Mouse (Mus musculus) T-cell, adult 2 months (primary cell): ENCODE results near the gene Dnaja3.
A peak's percentile ranks its signal among the peaks of the same experiment; 100 is the strongest.

Experiments used
- DNase-seq: peaks from one replicate; pipeline ENCODE4 v3.0.0; 2022; ENCODE audit warnings: low spot score

Dnaja3 gene

DNA sequence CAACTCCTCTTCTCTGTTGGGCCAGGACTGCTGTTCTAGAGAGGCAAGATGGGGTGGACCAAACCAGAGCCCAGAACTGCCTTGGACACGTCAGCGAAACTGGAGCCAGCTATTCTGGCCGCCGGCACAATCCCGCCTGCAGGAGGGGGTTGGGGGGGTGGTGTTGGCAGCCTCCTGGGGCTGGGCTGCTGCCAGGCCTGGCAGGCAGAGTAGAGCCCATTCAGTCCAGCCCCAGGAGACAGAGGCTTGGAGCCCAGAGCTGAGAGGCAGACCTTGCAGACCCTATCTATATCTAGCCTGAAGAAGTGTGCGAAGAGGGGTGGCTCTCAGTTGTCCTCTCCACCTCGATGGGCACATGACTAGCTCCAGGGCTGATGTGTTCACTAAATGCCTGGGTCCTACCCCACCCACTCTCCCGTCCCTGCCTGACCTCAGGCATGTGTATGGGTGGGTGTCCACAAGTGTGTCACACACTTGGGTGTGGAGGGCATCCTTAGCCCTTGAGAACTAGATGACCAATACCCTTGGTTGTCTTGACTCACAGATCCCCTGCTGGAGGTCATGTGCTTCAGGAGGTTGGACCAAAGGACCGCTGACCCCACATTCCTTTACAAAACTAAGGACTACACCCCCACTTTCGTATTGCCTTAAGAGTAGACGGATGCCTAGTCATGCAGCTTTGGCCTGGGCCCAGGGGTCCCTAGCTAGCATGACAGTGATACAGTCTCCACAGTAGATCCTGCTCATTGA is 4.1 kb downstream of the Dnaja3 start:
- no peak for DNase-seq

DNA sequence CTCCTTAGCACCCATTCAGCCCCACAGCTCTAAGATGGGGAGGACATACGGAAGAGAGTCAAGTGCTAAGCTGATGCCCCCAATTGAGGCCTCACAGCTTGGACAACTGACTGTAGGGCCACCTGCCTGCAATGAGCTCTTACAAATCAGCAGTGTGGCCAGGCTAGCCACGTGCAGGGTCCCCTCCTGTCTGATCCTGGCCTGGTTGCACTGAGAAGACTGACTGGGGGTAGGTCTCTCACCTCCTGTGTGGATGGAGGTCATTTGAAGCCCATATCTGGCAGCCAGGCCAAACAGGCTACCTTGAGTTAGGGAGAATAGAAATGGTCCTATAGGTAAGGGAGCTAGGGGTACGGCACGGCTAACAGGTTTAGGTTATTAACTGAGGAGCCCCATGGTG is 6.1 kb downstream of the Dnaja3 start:
- no peak for DNase-seq

DNA sequence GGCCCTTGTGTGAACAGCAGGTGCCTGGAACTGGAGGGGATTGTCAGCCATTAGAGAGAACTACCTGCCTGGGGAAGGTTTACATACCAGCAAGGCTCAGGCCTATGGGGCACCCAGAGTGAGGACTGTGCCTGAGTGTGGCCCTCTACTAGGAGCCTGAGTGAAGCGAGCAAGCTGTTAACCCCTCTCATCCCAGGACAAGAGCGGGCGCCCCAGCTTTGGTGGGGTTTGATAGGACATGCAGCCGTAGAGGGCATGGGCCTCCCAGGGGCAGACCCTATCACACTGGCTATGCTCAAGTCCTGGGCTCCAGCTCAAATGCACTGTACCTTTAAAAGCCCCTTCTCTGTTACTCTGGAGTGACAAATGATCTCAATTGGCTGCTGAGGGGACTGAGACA is 7.0 kb downstream of the Dnaja3 start:
- no peak for DNase-seq

- no peak for DNase-seq
These were observed 7.9 kb downstream of the Dnaja3 start for GRCm38 (mm10) chr16:4647651-4648141.

- no peak for DNase-seq
These were observed 8.7 kb downstream of the Dnaja3 start for GRCm38 (mm10) chr16:4648416-4649023.

GRCm38 (mm10) chr16:4649211-4649610 is 9.4 kb downstream of the Dnaja3 start:
- no peak for DNase-seq

DNA sequence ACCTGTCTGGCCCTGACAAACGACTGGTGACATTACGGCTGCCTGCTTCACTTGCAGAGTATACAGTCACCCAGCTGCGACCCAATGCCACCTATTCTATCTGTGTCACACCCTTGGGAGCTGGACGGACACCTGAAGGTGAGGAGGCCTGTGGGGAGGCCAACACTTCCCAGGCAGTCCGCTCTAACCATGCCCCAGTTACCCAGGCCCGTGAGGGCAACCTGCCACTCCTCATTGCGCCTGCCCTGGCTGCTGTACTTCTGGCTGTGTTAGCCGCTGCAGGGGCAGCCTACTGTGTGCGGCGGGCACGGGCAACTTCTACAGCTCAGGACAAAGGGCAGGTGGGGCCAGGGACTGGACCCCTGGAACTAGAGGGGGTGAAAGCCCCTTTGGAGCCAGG is 9.9 kb downstream of the Dnaja3 start:
- DNase-seq: no peak

DNA sequence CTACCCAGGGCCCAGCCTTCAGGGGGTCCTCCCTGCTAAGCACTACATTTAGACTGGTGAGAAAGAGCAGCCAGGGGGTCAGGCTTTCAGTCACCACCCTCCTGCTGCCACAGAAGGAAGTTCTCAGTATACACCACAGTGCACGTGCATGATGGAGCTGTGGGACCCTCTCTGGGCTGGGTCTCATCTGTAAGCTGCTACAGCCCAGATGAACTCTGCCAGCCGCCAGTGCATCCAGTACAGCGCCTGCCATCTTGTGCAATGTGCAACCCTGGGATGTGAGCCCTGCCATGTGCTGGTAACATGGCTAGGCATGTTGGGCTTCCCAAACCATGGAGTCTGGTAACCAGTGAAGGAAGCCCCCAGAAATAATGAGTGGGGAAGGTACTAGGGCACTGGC is 10.4 kb downstream of the Dnaja3 start:
- no peak for DNase-seq

- DNase-seq: no peak
These were observed 11.3 kb downstream of the Dnaja3 start for GRCm38 (mm10) chr16:4651081-4651480.

GRCm38 (mm10) chr16:4651624-4652023 is 11.8 kb downstream of the Dnaja3 start:
- no peak for DNase-seq

DNA sequence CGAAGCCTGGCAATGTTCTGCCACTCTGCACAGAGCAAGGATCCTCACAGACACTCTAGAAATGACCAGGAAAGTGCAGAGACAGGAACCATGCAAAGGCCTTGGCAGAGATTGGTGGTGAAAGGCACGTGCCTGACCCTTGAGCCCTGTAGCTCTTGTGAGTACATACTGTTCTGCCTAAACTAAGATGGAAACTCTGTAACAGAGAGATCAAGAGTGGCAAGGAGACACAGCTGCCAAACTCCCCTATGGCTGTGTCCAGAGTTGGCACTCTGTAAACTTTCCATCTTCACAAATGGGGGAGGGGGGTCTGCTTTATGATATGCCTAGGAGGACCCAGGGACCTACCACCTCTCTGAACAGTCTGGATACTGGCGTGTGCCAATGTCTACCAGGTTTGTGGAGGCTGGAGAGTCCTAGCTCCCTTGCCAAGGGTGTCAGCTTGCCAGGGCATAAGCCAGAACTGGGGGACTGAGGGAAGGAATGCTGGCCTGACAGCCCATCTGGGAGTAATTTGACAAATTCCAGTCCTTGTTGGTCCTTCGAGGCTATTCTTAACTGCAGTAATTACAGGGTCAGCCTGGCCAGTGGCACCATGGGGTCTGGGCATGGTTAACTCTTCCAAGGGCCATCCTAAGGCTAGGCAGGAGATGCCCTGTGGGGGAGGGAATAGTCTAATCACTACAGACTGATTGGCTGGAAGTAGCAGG is 13.1 kb downstream of the Dnaja3 start:
- DNase-seq: no peak

DNA sequence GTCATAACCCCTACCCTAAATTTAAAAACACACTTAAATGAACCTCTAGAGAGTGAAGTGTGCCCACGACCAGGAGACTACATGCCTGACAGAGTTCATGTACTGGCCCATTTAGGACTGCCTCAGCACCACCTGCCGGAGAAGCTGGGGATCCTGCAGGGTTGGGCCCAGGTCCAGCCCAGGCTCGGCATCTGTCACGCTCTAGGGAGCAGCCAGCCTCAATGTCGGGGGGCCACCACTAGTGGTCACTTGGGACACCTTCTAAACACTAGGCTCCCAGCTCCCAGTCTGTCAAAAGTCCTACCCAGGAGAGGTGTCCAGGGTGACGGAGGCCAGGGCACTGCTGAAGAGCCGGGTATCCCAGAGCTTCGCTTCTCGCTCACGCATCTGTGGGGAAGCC is 14.9 kb downstream of the Dnaja3 start:
- DNase-seq: no peak

DNA sequence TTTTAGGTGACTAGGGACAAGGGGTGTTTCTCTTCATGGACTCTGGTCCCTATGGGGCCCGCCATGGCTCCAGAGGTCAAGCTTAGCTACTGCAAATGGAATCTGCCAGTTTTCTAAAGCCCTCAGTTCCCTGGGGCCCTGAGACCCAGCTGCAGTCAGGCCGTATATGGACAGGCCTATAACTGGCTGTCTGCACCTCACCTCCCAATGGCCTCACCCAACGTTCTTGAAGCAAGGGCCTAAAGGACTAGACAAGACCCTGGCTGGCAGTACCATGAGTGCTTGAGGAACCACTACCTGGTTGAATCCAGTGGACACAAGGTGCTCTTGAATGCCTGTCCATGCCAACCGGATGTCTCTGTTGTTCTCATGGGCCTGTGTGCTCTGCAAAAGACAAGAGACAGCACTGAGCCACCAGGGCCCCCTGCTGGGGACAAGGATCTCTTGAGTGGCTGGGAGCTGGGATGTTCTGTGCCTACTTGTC is 15.5 kb downstream of the Dnaja3 start:
- no peak for DNase-seq

DNA sequence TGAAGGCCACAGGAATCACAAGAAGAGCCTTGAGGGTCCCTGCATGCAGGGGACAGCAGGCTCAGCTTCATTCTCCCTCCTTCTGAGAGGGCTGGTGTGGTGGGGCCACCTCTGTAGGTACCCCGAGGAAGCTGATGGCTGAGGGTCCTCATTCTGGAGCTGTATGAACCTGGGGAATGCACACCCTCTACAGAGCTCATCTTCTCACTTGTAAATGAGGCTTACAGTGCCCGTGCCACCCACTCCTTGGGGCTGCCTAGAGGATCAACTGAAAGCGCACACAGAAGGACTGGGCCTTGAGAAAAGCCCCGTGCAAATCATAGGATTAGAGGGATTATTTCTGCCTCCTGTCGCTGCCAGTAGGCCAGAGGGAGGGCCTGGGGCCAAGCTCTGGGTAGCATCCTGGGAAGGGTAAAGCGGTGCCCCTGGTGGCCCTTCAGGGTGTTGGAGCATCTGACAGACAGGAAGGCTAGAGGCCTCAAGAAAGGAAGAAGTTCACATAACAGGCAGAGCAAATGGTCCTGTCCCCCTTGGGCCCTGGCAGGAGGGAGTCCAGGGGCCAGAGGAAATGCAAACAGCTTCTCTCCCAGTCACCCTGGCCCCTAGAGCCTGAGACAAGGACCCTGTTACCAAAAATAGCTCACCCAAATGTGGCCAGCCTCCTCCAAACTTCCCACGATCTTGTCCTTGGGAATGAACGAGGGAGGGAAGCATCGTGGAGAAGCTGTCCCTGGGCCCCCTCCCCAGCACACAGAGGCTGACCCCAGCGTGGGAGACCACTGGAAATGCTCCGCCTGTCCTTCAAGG is 16.2 kb downstream of the Dnaja3 start:
- DNase-seq: no peak

- DNase-seq: no peak
These were observed 16.8 kb downstream of the Dnaja3 start for GRCm38 (mm10) chr16:4656571-4657081.

DNA sequence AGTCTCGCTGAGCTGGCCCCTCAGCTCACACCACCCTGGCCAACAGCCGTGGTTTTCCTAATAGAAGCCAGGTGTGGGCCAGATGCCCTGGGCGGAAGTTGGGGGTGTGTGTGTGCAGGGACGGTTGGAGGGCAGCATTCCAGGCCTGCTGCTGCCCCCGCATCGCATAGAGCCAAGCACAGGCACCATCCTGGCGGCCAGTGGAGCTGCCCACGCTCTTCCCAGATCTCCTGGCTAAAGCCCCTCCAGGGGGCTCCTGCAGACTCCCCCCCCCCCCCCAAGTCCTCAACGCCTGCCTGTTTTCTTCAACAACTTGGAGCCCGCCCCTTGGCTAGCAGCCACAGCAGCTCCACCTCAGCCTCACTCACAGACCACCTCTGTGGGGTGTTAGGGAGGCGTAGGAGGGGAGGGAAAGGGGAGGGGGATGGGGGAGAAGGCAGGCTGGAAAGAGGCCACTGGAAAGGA is 19.0 kb downstream of the Dnaja3 start:
- DNase-seq: no peak

DNA sequence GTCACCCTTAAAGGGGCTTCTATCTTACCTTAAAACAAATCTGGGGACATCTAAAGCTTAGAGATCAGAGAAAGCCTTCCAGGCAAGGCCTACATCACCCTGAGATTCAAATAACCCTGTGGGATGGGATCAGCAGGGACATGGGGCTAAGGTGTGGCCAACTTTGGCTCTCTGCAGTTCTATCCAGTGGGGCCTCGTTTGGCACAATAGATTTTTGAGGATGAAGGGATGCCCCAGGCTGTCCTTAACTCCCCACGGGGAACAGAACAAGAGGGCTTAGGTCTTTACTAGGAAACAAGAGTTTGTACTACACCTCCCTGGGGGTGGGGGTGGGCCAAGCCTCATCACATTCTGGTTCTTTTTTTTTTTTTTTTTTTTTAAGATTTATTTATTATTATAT is 19.5 kb downstream of the Dnaja3 start:
- no peak for DNase-seq

GRCm38 (mm10) chr16:4661605-4662004 is 21.8 kb downstream of the Dnaja3 start:
- no peak for DNase-seq

GRCm38 (mm10) chr16:4663806-4664205 is 24.0 kb downstream of the Dnaja3 start:
- DNase-seq: no peak

DNA sequence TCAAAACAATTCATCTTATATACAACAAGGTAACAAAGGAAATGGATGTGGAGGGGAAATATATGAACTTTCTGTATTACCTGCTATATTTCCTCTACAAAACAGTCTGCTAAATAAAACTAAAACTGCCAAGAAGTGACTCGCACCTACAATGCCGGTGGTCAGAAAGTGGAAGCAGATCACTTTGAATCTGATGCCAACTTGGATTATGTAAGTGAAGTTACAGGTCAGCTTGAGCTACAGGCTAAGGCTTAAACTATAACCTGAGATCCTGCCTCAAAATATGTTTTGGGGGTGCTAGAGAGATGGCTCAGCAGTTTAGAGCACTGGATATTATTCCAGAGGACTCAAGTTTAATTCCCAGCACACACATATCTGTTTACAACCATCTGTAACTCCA is 25.9 kb downstream of the Dnaja3 start:
- no peak for DNase-seq

DNA sequence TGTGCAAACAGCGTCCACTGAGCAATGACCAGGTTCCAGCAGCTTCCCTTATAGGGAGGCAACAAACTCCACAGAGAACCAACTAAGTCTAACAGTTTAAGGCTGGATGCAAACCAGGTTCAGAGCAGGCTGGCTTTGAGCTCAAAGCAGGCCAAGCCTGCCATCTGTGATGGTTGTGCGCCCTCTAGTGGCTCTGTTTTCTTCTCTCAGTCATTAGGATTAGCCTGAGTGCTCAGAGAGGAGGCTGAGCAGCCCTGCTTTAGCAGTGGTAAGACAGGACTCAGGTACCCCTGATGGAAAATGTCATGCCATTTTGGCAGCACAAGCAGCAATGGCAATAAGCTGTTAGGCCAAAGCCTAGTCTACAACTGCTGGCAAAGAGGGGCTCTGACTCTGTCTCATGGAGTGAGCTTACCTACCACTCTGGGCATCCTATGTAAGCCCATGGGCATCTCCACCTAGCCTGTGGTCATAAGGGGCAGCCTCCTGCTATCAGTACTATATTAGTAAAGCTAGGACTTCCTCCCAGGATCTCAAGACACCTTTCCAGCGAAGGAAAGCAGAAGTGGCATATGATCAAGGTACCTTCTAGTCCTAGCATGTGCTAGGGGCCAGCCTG is 27.5 kb downstream of the Dnaja3 start:
- peak; percentile 75 for DNase-seq
